Mouse (Mus musculus) C2C12 (cell line): Measurements from ENCODE around the gene Ceacam9.

Experiments
- CEBPB ChIP-seq: IDR thresholded peaks from one replicate; pipeline ENCODE4 v1.6.1; 2011; ENCODE audit warnings: low read depth, mild to moderate bottlenecking, control low read depth, moderate library complexity
- CTCF ChIP-seq: IDR thresholded peaks from one replicate; pipeline ENCODE4 v1.5.1; 2011; ENCODE audit not compliant: control insufficient read depth, insufficient read depth, insufficient read length
- FOSL1 ChIP-seq: IDR thresholded peaks from one replicate; pipeline ENCODE4 v1.8.0; 2011; ENCODE audit warnings: mild to moderate bottlenecking, low read length; ENCODE audit not compliant: poor library complexity, insufficient read depth, severe bottlenecking
- MYOG ChIP-seq: IDR thresholded peaks from one replicate; pipeline ENCODE4 v1.6.1; 2011; ENCODE audit not compliant: control insufficient read depth, insufficient read length; ENCODE audit errors: extremely low read depth

- TF ChIP-seq CTCF, result no peak
- TF ChIP-seq FOSL1, result no peak
- TF ChIP-seq MYOG, result no peak
- TF ChIP-seq CEBPB, result no peak
Observed at GRCm38 (mm10) chr7:16673823-16674222, 47.9 kb upstream of the Ceacam9 start.
